Mouse (Mus musculus) gastrocnemius, postnatal 36 days (tissue): ENCODE measurements around the gene Ccdc71. TPM values are rescaled to one million over a fixed set of nuclear protein-coding genes. Genes with fewer than 3 reads are reported as not detected.

Source experiments
- total RNA-seq, 2 experiments: library from RNA; stranded (reverse); gene quantifications; 2 replicates each; pipeline ENCODE4 v1.2.3; 2021

The Ccdc71 gene
- total RNA-seq, 2 experiments from 2014 or later, result 13.3 to 20.0 TPM

Other genes with a start within 250 kb of the Ccdc71 start
- 100 to 1,000 TPM; 170 to 174 TPM for gene Dag1, start 196.6 kb upstream of the Ccdc71 start, total RNA-seq
- gene Nicn1, start 170.1 kb upstream of the Ccdc71 start, total RNA-seq, result 10 to 100 TPM in 1 of 2 experiments, 1 to 10 TPM in 1; 9.4 to 11.4 TPM
- 1 to 10 TPM in 1 of 2 experiments, under 1 TPM in 1; 0.94 to 1.3 TPM for gene Amt, start 163.7 kb upstream of the Ccdc71 start, total RNA-seq
- gene Rhoa, start 154.4 kb upstream of the Ccdc71 start, total RNA-seq, result 10 to 100 TPM; 97.0 to 97.5 TPM
- gene Tcta, start 154.4 kb upstream of the Ccdc71 start, total RNA-seq, result 10 to 100 TPM; 24.9 to 25.1 TPM
- gene Gpx1, start 121.6 kb upstream of the Ccdc71 start, total RNA-seq, result 10 to 100 TPM; 60.9 to 78.2 TPM
- 10 to 100 TPM; 61.5 to 70.3 TPM for gene Usp4, start 112.7 kb upstream of the Ccdc71 start, total RNA-seq
- gene 1700102P08Rik, start 67.7 kb upstream of the Ccdc71 start, total RNA-seq, result under 1 TPM; 0.32 to 0.48 TPM
- gene Ccdc36, start 32.0 kb upstream of the Ccdc71 start, total RNA-seq, result not detected
- gene BC048562, start 24.0 kb upstream of the Ccdc71 start, total RNA-seq, result not detected
- gene Klhdc8b, start 1.1 kb downstream of the Ccdc71 start, total RNA-seq, result 1 to 10 TPM; 1.7 to 3.1 TPM
- gene Lamb2, start 19.2 kb downstream of the Ccdc71 start, total RNA-seq, result 100 to 1,000 TPM; 118 to 129 TPM
- gene Usp19, start 30.1 kb downstream of the Ccdc71 start, total RNA-seq, result 100 to 1,000 TPM; 105 to 120 TPM
- 10 to 100 TPM; 69.7 to 81.7 TPM for gene Qars, start 47.2 kb downstream of the Ccdc71 start, total RNA-seq
- 10 to 100 TPM; 49.3 to 51.9 TPM for gene Qrich1, start 56.3 kb downstream of the Ccdc71 start, total RNA-seq
- gene Impdh2, start 99.8 kb downstream of the Ccdc71 start, total RNA-seq, result 10 to 100 TPM; 47.6 to 58.0 TPM
- 10 to 100 TPM; 29.2 to 29.6 TPM for gene Ndufaf3, start 106.9 kb downstream of the Ccdc71 start, total RNA-seq
- 10 to 100 TPM; 10.1 to 12.3 TPM for gene Dalrd3, start 109.4 kb downstream of the Ccdc71 start, total RNA-seq
- 1 to 10 TPM; 4.6 to 5.6 TPM for gene Wdr6, start 118.2 kb downstream of the Ccdc71 start, total RNA-seq
- 1 to 10 TPM; 3.1 to 3.5 TPM for gene P4htm, start 137.1 kb downstream of the Ccdc71 start, total RNA-seq
- gene Arih2, start 188.9 kb downstream of the Ccdc71 start, total RNA-seq, result 10 to 100 TPM; 63.2 to 64.7 TPM
- 10 to 100 TPM; 59.0 to 75.5 TPM for gene Slc25a20, start 201.6 kb downstream of the Ccdc71 start, total RNA-seq
- gene Prkar2a, start 228.8 kb downstream of the Ccdc71 start, total RNA-seq, result 100 to 1,000 TPM; 129 to 157 TPM